24 mouse cellular contexts compared by ENCODE assay signal in the genomic region with DNA sequence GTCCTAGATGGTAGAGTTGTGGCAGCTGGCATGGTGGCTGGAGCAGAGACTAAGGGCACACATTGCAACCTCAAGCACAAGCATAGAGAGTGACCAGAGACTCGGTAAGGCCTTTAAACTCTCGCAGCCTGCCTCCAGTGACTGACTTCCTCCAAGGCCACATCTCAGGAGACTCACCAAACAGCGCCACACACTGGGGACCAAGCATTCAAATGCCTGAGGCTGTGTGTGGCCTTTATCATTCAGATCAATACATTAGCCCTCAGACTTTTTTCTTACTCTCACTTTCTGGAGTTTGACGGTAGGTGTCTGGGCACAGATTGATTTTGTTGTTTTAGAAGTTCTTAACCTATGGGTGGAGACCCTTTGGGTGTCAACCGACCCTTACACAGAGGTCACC. TPM values are rescaled to one million over a fixed set of nuclear protein-coding genes. Genes with fewer than 3 reads are reported as not detected.
DNase-seq lines count a peak whose midpoint lies in the region; ATAC-seq and TF ChIP-seq lines count a peak whose summit lies in the region.
"Had no signal": no experiment of that assay in that cellular context is flagged by ENCODE, and none has a peak within 500 bp of the region (broad histone marks: within the 10 kb centered on the region; RNA-seq: fewer than 3 reads in every experiment).

No protein-coding gene starts in this region.

- ATAC-seq in lung, postnatal 0 days, result no peak
- ATAC-seq: forebrain, embryonic 14.5 days; hindbrain, embryonic 16.5 days; inflammation-experienced regulatory T-cells, adult 6 months had no signal

- WGBS in lung, postnatal 0 days, result 69% methylated on average over 5 of the region's 5 CpGs

- no peak overlapping the region for H3K9ac ChIP-seq in lung, postnatal 0 days (replicated peaks; ENCODE audit: low read depth)
- H3K9ac ChIP-seq: embryonic facial prominence, embryonic 15.5 days; heart, embryonic 13.5 days had no signal

- peak; percentile 34; the same call in 1 of the 2 replicates for TF ChIP-seq CTCF in lung, postnatal 0 days (IDR thresholded peaks at IDR 0.05)

- no peaks in the 10 kb centered on the region for H3K27me3 ChIP-seq in lung, postnatal 0 days (replicated peaks; ENCODE audit: insufficient read depth, low read length)
- H3K27me3 ChIP-seq: embryonic facial prominence, embryonic 15.5 days; heart, embryonic 13.5 days had no signal

- TF ChIP-seq EP300 in lung, postnatal 0 days (IDR thresholded peaks at IDR 0.05), result no peak

- H3K27ac ChIP-seq in lung, postnatal 0 days (ENCODE audit: low read length), result no peak overlapping the region
- H3K27ac ChIP-seq: embryonic facial prominence, embryonic 15.5 days; forebrain, embryonic 10.5 days; gastrocnemius, adult 2 months; heart, embryonic 13.5 days had no signal

- peak; percentile 13 for DNase-seq in embryo, embryonic 10.5 days (ENCODE audit: low spot score)
- DNase-seq in embryo, embryonic 11 days, result no peak
- no peak for DNase-seq in lung, postnatal 0 days (ENCODE audit: low spot score)
- no peak for DNase-seq in lung, postnatal 4 days
- DNase-seq in ES-CJ7 (ENCODE audit: low read depth, low spot score) (peak; percentile 88), ZHBTc4 (ENCODE audit: low read depth, low spot score) (peak; percentile 90)
- DNase-seq in spleen, adult 18-20 months, result no peak
- DNase-seq in adrenal gland, adult (ENCODE audit: inconsistent age in 2 of 2, low spot score in 1 of 2), result no peak
- DNase-seq: adrenal gland, postnatal 14 days; cerebellum, adult 18-20 months; cerebellum, adult 9-11 months; cerebellum, postnatal 36 days; gastrocnemius, adult 2 months; gastrocnemius, postnatal 25 days; heart, postnatal 36 days had no signal

- H3K36me3 ChIP-seq in lung, postnatal 0 days (ENCODE audit: insufficient read depth, low read length), result no peaks in the 10 kb centered on the region
- H3K36me3 ChIP-seq: embryonic facial prominence, embryonic 15.5 days; forebrain, embryonic 10.5 days; heart, embryonic 13.5 days had no signal

- no peaks in the 10 kb centered on the region for H3K9me3 ChIP-seq in lung, postnatal 0 days (ENCODE audit: low read length)
- H3K9me3 ChIP-seq: embryonic facial prominence, embryonic 15.5 days; forebrain, embryonic 10.5 days; heart, embryonic 13.5 days had no signal

- no peak overlapping the region for H3K4me2 ChIP-seq in lung, postnatal 0 days (replicated peaks; ENCODE audit: low read depth, low read length)
- H3K4me2 ChIP-seq: embryonic facial prominence, embryonic 15.5 days; heart, embryonic 13.5 days had no signal

- no peaks in the 10 kb centered on the region for H3K4me1 ChIP-seq in lung, postnatal 0 days (ENCODE audit: insufficient read depth, low read depth, low read length)

- H3K4me3 ChIP-seq in lung, postnatal 0 days (ENCODE audit: low read depth, low read length), result no peak overlapping the region
- H3K4me3 ChIP-seq: embryonic facial prominence, embryonic 15.5 days; erythroblast, embryonic 14.5 days; forebrain, embryonic 10.5 days; gastrocnemius, adult 2 months; heart, embryonic 13.5 days had no signal

RNA-seq across cellular contexts. Expression of gene Skor1, which starts 30.4 kb away (rescaled TPM):
- polyA plus RNA-seq in lung, postnatal 0 days (2015; fragmentation: Nextera tagmentation; extraction: Ambion mirVana), result 0.04 TPM in 1 of 2 replicates, not detected in the other
- polyA plus RNA-seq: C2C12; embryonic facial prominence, embryonic 15.5 days; heart, embryonic 13.5 days; heart, postnatal 0 days; inflammation-experienced regulatory T-cells, adult 6 months had no signal

Comparison
In these comparisons a context has a peak if more than half of its experiments do, and no peak if none do; other contexts are left out.
1. DNase-seq: peak in embryo, embryonic 10.5 days (single experiment), ES-CJ7 (single experiment) and ZHBTc4 (single experiment); none in embryo, embryonic 11 days (single experiment), lung, postnatal 0 days (single experiment), lung, postnatal 4 days (0 of 2), spleen, adult 18-20 months (0 of 2) and adrenal gland, adult (0 of 2).